Mouse (Mus musculus): Measurements from ENCODE around the gene Zc3h7a. TPM values are rescaled to one million over a fixed set of nuclear protein-coding genes. Genes with fewer than 3 reads are reported as not detected.
"Not testable (repeated sequence)": the region's sequence is repeated elsewhere in the genome, so short reads cannot be mapped to it uniquely, and the experiment has no call there.

Zc3h7a gene
- total RNA-seq (2021): 10 to 100 TPM; 10.3 to 16.8 TPM
- long read RNA-seq, experiment 1, transcript Zc3h7a-201 (23 exons, 3,825 nt): major isoform, 6 of 12 reads
- long read RNA-seq, experiment 1, partial matches to known transcripts: 0 of 12 reads
- long read RNA-seq, experiment 1, other reads (novel, unspliced or antisense): 6 of 12 reads
- long read RNA-seq, experiment 2, transcript Zc3h7a-201 (23 exons, 3,825 nt): major isoform, 7 of 11 reads
- long read RNA-seq, experiment 2, partial matches to known transcripts: 0 of 11 reads
- long read RNA-seq, experiment 2, other reads (novel, unspliced or antisense): 4 of 11 reads

DNA sequence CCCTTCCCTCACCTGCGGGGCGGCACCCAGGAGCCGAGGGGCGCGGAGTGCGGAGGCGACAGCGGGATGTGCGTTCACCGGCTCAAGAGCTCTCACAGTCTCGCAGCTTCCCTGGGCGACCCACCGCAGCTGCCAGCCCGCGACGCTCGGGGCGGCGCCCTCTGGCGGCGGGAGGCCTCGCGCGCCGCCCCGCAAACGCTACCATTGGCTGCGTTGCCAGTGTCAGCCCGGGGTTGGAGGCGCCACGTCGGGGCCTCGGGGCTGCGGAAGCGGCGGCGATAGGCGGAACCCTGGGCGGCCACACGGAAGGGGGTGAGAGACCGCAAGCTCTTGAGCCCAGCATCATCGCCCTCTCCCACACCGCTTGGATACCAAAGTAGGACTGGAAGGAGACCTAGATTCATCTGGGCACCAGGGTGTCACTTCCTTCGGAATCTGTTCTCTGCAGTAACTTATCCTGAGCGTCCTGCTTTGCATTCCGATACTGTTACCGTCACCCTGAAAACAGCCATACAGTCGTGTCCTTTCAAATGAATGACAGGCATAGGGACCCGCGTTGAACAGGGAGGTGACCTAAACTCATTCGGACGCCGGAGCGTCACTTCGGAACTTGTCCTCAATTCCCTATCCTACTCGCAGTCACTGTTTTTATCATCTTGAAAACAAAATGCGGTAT lies at the start of gene Zc3h7a:
Zc3h7a (minus strand) TSS at position 186 of the 676 bp plus-strand sequence.
- DNase-seq (ENCODE audit: low spot score): peak; percentile 91

DNA sequence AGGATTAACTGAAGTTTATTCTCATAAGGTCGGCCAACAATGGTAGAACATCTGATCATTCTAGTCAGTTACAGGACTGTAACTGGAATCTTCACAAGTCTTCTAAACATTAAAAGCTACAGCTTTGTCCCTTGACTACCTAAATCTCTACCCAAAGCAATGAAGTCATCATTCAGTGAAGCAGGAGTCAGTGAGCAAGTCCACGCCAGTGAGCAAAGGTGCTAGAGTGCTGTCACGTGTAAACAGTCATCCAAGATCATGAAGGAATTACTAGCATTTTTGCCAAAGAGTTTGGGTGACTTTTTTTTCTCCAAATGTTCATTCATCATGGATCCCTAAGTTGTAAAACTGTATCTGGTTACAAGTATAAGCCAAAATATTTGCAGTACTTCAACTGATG lies 41.6 kb upstream of the Zc3h7a start:
- DNase-seq (ENCODE audit: low spot score): no peak

GRCm38 (mm10) chr16:11203600-11204390 lies 27.6 kb upstream of the Zc3h7a start:
- no peak for DNase-seq (ENCODE audit: low spot score)

DNA sequence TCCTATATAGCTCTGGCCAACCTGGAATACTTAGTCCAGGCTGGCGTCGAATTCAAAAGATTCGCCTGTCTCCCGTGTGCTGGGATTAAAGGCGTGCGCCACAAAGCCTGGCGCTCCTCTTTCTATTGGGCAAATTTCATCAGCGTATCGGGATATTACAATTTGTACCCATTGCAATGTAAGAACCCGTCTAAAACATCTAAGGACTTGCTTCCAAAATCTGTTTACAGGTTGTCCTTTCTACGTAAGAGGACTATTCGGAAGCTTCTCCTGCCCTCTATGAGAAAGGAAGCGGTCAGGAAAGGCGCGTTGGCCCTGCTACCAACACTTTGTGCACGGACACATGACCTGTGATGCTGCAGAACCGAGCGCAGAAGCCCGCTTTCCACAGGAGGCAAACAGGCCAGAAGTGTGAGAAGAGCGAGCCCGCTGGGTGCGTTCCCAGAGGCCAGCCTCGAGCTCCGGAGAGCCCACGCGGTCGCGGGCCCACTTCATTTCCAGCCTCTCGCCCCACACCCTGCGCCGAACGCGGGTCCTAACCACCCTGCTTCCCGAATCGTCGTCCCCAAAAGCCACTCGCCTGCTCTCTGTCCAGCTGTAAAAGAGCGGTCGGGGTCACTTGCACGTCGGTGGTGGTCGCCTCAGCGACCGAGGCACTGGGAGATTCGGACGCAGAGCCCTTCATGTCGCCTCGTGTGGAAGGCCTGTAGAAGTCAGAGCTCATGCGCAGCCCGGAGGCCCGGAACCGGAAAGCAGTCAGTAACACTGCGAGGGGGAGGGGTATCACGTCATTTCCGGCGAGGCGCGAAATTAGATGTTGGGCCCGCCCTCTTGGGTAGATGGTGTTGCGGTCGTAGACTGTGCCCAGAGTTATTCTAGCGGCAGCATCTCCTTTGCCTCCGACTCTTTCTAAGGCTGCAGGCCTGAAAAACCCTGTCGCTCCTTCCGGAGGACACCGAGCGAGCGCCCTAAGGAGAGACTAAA lies 26.7 kb upstream of the Zc3h7a start, which contains the start of gene Rsl1d1:
Rsl1d1 (minus strand) TSS at position 761 of the 984 bp plus-strand sequence.
- DNase-seq (ENCODE audit: low spot score): peak; percentile 93

DNA sequence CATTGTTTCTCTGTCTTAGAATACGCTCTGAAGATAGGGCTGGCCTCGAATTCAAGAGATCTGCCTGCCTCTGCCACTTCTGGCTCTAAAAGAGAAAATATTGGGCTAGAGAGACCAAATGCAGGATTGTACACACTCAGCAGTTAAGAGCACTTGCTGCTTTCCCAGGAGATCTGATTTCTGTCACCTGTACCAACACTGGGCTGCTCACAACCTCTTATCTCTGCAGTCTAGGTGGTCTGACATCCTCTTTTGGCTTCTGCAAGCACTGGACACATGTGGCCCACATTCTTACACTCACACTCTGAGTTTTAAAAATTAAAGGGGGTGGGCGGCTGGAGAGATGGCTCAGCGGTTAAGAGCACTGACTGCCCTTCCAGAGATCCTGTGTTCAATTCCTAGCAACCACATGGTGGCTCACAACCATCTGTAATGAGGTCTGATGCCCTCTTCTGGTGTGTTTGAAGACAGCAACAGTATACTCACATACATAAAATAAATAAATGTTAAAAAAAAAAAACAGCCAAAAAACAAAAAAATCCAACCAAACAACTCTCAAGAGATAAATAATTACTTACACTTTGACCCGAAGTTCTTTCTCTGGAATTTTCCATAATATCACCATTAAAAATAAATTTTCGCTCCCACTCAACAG lies 25.7 kb upstream of the Zc3h7a start:
- DNase-seq (ENCODE audit: low spot score): no peak

DNA sequence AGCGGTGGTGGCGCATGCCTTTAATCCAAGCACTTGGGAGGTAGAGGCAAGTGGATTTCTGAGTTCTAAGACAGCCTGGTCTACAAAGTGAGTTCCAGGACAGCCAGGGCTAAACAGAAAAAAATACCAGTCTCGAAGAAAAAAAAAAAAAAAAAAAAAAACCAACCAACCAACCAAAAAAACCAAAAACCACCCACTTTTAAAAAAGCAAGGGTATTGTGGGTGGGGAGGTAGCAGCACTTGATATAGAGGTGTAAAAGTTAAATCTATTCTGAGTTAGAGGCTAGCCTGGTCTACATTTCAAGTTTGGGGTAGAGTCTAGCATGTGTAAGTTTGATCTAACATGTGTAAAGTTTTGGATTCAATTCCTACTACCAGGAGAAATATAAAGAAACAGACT lies 24.1 kb upstream of the Zc3h7a start:
- DNase-seq (ENCODE audit: low spot score): no peak

GRCm38 (mm10) chr16:11198467-11198866 lies 22.3 kb upstream of the Zc3h7a start:
- no peak for DNase-seq (ENCODE audit: low spot score)

GRCm38 (mm10) chr16:11197052-11197451 lies 20.9 kb upstream of the Zc3h7a start:
- no peak for DNase-seq (ENCODE audit: low spot score)

- no peak for DNase-seq (ENCODE audit: low spot score)
Measured at GRCm38 (mm10) chr16:11193231-11193630, 17.0 kb upstream of the Zc3h7a start.

- no peak for DNase-seq (ENCODE audit: low spot score)
Measured at GRCm38 (mm10) chr16:11190150-11190549, 14.0 kb upstream of the Zc3h7a start.

DNA sequence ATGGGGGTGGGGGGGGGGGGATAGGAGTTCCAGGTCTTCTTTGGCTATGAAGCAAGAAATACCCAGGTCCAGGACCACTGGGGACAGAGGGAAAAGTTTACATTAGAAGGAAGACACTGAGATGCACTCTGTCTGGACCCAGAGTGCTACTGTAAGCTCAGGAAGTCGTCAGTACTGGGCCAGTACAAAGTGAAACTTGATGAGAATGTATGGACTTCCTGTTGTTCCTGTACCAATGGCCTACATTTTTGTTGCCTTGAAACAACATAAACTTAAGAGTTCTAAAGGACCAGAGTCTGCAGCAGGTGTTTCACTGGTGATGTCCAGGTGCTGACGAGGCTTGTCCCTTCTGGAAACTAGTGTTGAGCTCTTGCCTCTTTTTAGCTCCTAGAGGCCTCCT lies 1.2 kb upstream of the Zc3h7a start:
- no peak for DNase-seq (ENCODE audit: low spot score)

GRCm38 (mm10) chr16:11176884-11177244 lies 671 bp upstream of the Zc3h7a start:
- no peak for DNase-seq (ENCODE audit: low spot score)

DNA sequence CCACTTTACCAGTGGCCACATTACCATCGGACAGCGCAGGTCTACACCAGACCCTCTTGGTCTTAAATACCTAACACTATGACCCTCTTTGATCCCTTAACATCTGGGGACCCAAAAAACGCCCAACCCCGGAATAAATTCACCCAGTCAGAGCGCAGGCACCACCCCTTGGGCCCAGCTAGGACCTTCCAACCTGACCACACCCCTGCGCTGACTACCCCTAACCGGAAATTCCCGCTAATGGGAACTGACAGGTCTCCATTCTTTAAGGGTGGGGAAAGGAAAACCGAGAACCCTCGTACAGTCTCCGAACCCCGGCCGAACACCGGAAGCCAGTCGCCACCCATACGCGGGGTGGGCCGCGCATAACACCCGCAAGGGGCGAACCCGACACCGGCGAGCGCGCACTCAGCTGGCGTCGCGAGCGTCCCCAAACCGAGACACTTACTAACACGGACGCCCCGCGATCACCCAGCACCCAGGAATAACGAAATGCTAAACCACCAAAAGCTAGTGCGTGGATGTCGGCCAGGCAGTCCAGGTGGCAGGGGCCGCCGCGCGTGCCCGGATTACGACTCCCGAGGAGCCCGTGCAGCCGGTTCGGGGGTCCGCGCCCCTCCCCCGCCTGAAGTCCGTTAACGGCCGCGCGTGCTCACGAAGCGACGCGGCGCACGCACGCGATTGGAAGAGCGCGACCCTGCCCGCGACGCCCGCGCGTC lies 545 bp downstream of the Zc3h7a start:
- peak; percentile 65 for DNase-seq (ENCODE audit: low spot score)

GRCm38 (mm10) chr16:11175100-11175488 lies 1.1 kb downstream of the Zc3h7a start:
- DNase-seq (ENCODE audit: low spot score): no peak

DNA sequence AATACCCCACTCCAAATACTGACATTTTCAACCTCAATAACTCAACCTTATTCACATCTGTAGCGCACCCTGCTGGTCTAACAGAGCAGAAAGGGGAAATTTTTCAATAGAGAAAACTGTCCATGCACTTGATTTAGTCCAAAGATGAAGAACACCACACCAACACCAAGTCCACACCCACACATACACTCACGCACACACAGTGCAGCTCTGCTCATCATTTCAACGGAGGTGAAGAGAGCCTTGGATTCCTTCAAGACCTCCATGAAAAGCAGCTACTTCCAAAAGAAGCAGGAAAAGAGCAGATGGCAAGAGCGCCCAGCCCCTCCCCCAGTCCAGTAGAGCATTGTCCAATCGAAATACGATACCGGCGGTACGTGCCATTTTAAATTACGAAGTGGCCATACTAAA lies 1.5 kb downstream of the Zc3h7a start:
- DNase-seq (ENCODE audit: low spot score): peak; percentile 38

GRCm38 (mm10) chr16:11171679-11172078 lies 4.5 kb downstream of the Zc3h7a start:
- no peak for DNase-seq (ENCODE audit: low spot score)

GRCm38 (mm10) chr16:11166431-11166830 lies 9.8 kb downstream of the Zc3h7a start:
- no peak for DNase-seq (ENCODE audit: low spot score)

DNA sequence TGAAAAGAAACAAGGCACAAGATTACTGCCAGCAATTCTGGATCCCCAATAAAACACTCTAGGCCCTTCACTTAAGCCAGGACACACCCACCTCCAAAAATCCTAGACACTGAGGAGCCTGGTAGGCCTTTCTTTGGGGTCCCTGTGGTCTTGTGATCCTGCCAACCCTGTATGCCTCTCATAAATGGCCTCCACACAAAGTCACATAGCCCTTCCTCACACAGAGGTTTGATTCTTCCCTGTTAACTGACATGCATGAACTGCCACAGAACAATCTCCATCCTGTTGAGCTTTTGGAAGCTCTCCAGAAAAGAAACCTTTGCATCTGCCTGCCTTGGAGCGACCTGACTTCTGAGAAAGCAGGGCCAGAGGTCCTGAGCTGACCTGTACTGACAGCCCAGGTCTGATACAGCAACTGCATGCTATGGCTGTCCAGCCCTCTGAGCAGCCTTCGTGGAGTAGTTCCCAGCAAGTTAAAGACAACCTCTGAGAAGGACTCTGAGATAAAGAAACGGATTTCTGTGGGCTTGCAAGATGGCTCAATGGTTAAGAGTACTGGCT lies 11.4 kb downstream of the Zc3h7a start:
- DNase-seq (ENCODE audit: low spot score): no peak

DNA sequence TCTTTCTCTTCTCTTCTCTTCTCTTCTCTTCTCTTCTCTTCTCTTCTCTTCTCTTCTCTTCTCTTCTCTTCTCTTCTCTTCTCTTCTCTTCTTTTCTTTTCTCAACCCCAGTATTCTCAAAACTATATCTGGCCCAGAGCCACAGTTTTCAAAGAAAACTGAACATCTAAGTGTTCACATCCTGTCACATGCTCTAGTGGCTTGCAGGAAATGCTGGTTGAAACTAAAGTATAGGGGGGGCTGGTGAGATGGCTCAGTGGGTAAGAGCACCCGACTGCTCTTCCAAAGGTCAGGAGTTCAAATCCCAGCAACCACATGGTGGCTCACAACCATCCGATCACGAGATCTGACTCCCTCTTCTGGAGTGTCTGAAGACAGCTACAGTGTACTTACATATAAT lies 18.5 kb downstream of the Zc3h7a start:
- DNase-seq (ENCODE audit: low spot score): not testable (repeated sequence)

GRCm38 (mm10) chr16:11154500-11154899 lies 21.7 kb downstream of the Zc3h7a start:
- no peak for DNase-seq (ENCODE audit: low spot score)
